Mouse (Mus musculus): Measurements from ENCODE around the gene 2810408A11Rik. TPM values are rescaled to one million over a fixed set of nuclear protein-coding genes. Genes with fewer than 3 reads are reported as not detected.

2810408A11Rik gene
- total RNA-seq, 2 experiments from 2014 or later: 1.5 to 2.1 TPM

DNA sequence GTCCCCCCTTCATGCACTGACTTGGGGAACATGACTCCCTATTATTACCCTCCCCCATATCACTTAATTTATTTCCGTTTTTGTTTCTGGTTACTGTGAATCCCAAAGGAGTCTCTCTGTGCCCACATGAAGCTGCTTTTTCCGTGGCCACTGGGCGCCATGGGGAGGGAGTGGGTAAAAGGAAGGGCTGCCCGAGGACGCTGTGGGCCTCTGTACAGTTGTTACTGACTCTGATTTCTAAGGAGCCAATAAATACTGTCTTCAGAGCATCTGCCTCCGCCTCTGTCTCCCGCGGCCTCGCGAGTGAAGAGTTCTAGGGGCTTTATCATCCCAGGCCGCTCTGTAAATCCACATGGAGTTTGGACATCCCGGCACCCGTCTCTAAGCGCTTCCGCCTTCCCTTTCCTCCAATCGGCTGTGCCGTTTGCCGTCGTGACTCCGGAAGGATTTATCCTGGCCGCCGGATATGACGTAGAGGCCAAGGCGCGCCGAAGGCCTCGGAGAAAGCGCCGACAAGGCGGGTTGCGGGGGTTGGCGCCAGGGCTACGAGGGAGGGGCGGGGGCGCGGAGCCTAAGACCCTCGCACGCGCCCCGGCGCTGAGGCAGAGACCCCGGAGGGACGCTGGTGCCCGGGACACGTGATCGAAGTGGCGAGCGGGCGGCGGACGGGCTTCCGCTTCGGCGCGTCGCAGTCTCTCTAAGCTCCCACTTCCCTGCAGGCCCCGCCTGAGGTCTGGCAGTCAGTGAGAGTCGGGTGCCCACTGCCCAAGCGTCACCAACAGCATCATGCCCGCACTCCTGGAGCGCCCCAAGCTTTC, 13.0 kb upstream of the 2810408A11Rik start, which contains the start of gene Gps2:
Gene Gps2, plus strand, starts transcription at position 335 of the 818 bp plus-strand sequence.
- DNase-seq (ENCODE audit: low spot score in 2 of 2): peak; percentile 93 to 95

- no peak for DNase-seq (ENCODE audit: low spot score in 2 of 2)
Measured at GRCm38 (mm10) chr11:69912716-69913530, 12.1 kb upstream of the 2810408A11Rik start.

DNA sequence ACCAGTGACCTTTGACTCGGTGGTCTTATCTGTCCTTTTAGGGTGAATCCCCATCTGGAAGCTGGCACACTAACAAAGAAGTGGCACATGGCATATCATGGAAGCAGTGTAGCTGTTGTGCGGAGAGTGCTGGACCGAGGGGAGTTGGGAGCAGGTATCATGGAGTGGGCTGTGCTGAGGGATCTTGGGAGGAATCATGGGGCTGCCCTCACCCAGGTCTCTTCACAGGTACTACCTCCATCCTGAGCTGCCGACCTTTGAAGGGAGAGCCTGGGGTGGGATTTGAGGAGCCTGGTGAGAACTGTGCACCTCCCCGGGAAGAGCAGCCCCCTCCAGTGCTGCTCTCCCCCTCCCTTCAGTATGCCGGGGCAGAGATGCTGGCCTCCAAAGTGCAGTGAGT, 10.9 kb upstream of the 2810408A11Rik start:
- DNase-seq (ENCODE audit: low spot score in 2 of 2): no peak

GRCm38 (mm10) chr11:69910781-69911560, 10.2 kb upstream of the 2810408A11Rik start:
- DNase-seq (ENCODE audit: low spot score in 2 of 2): no peak

- DNase-seq (ENCODE audit: low spot score in 2 of 2): no peak
Measured at GRCm38 (mm10) chr11:69910177-69910576, 9.4 kb upstream of the 2810408A11Rik start.

DNA sequence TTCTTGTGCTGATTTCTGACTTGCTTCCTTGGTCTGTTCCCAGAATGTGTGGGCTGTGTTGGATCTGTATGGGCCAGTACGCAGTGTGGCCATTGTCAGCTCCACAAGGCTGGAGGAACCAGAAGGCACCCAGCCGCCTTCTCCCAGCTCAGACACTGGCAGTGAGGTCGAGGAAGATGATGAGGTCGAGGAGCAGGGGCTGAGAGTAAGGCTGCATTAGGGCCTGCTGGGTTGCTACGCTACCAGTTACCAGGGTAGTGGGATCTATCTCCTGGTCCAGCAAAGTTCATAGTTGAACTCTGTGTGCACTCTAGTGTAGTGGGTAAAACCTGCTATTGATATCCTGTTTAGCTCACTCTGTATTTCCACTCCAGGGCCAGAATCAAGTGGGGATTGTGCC, 8.4 kb upstream of the 2810408A11Rik start:
- DNase-seq (ENCODE audit: low spot score in 2 of 2): no peak

DNA sequence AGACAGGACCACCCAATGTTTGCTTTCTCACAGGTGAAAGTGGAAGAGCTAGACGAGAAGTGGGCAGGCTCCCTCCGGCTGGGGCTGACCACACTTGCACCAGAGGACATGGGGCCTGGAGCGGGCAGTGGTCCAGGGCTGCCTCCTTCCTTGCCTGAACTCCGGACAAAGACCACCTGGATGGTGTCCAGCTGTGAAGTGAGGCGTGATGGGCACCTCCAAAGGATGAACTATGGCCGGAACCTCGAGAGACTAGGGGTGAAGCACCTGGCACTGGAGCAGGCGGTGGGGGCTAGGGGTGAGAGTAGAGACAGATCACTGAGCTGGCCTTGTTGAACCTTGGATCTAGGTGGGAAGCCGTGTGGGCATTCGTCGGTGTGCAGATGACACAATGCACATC, 7.9 kb upstream of the 2810408A11Rik start:
- DNase-seq (ENCODE audit: low spot score in 2 of 2): no peak

GRCm38 (mm10) chr11:69904311-69904710, 3.5 kb upstream of the 2810408A11Rik start:
- DNase-seq (ENCODE audit: low spot score in 2 of 2): no peak

DNA sequence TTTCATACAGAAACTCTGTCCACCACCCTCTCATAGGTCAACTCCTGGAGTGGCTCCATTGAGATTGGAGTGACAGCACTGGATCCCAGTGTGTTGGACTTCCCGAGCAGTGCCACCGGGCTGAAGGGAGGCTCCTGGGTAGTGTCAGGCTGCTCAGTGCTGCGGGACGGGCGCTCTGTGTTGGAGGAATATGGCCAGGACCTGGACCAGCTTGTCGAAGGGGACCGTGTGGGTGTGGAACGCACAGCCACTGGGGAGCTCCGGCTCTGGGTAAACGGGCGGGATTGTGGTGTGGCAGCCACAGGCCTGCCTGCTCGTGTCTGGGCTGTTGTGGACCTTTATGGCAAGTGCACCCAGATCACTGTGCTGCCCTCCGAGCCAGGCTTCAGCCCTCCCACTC, 2.2 kb upstream of the 2810408A11Rik start:
- no peak for DNase-seq (ENCODE audit: low spot score in 2 of 2)

DNA sequence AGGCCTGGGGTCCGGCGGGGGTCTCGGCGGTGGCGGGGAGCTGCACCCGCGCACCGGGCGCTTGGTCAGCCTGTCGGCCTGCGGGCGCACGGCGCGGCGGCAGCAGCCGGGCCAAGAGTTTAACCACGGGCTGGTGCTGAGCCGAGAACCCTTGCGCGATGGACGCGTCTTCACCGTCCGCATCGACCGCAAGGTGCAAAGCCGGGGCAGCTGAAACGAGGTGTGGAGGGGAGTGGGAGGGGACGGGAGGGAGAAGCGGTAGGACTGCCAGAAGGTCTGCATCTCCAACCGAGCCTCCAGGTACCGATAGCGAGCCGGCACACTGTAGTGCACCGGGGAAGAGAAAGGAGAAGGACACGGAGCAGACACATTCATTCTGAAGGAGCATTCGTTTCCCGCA, 1.2 kb upstream of the 2810408A11Rik start:
- no peak for DNase-seq (ENCODE audit: low spot score in 2 of 2)

DNA sequence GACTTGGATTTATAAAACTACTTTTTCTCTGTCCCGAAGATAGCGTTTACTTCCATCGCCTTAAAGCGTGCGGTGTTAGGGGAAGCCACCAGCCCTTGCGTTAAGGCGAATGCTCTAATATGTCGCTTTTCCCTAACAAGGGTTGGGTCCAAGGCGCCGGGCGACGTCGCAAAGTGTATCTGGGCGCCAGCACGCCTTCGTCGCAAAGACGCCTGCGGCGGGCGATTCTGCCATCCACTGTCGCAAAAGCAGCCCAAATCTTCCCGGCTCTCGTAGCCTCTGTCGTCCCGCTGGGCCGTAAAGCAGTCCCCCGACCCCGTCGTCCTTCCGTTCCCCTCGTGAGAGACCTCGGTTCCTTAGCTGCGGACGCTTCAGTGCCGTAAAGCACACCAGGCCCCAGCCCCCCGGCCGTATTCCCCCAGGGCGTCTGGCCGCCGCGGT, 639 bp upstream of the 2810408A11Rik start:
- DNase-seq (ENCODE audit: low spot score in 2 of 2): peak; percentile 96 to 98

- no peak for DNase-seq (ENCODE audit: low spot score in 2 of 2)
Measured at GRCm38 (mm10) chr11:69899870-69900269, 917 bp downstream of the 2810408A11Rik start.

GRCm38 (mm10) chr11:69895291-69895690, 5.5 kb downstream of the 2810408A11Rik start, which contains the start of gene Acap1:
TSS of gene Acap1 (minus strand) at chr11:69895539.
- no peak for DNase-seq (ENCODE audit: low spot score in 2 of 2)

DNA sequence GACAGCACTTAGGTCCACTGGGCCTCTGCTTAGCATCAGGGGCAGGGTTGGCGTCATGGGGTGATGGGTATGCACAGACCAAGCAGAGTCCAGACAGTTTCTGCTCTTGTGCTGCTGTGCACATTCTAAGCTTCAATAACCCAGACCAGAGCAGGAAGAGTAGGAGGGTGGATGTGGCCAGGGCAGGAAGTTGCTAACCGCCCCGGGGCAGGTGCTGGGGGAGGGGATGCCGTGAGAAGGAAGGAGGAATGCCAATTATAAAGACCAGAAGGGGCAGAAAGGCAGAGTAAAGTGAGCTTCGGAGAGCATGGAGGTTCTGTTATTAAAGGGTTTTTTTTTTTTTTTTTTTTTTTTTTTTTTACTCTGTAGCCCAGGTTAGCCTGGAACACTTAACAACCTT, 6.1 kb downstream of the 2810408A11Rik start:
- no peak for DNase-seq (ENCODE audit: low spot score in 2 of 2)

GRCm38 (mm10) chr11:69891482-69891881, 9.3 kb downstream of the 2810408A11Rik start:
- peak in 1 of 2 experiments; percentile 56 for DNase-seq (ENCODE audit: low spot score in 2 of 2)

DNA sequence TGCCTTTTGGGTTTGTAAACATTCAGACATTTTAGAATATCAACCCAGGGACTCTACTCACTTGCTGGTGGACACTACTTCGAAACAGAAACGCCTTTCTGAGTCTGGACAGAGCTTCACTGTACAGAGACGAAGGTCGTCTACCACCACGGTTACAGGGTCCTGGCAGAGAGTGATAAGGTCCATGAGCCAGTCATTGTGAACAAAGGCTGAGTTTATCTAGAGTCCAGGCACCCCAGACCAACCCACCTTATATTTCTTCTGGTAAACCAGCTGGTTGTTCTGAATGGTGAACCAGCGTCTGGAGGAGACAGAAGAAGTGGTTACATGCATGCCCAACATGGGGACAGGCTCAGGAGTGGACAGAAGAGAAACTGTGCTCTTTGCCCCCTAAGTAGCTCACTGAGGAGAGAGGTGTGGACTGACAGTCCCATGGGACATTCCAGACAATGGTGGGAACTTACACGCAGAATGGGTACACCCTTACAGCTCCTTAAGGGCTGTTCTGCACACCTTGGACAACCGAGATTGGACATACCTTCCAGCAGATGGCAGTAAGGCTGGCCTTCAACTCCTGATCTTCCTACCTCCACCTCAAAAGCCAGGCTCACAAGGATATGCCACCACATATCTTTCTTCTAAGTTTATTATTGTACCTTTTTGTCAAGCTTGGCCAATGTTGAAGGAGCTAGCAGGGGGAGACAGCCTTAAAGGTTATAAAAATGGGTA, 13.7 kb downstream of the 2810408A11Rik start:
- DNase-seq (ENCODE audit: low spot score in 2 of 2): no peak

GRCm38 (mm10) chr11:69884663-69885062, 16.1 kb downstream of the 2810408A11Rik start:
- DNase-seq (ENCODE audit: low spot score in 2 of 2): no peak

- no peak for DNase-seq (ENCODE audit: low spot score in 2 of 2)
Measured at GRCm38 (mm10) chr11:69884240-69884639, 16.5 kb downstream of the 2810408A11Rik start.

DNA sequence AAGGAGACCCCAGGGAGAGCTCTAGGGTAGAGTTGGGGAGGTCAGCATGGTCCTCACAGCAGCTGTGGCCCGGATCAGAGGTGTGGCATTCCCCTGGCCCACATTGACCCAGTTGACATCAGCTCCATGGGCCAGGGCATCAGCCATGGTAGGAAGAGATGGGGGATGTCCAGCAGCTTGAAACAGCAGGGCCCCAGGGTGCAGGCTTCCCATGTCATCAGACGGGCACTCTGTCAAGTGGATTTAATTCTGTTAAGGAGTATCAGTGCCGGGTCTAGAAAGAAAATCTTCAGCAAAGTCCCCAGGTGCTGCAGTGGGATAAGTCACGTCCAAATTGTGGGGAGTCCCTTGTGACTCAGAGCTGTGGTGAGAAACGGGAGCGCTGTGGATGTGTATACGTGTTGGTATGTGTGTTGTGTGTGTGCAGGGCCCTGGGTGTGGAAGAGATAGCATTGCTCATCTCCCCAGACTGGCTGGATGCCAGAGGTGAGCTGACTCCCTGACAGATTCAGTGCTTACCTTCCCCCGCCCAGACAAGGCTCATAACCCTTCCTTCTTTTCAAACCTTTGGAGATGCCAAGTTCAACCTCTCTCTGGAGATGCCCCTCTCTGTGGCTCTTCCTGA, 17.1 kb downstream of the 2810408A11Rik start:
- no peak for DNase-seq (ENCODE audit: low spot score in 2 of 2)

GRCm38 (mm10) chr11:69883066-69883465, 17.7 kb downstream of the 2810408A11Rik start:
- no peak for DNase-seq (ENCODE audit: low spot score in 2 of 2)
